Mouse (Mus musculus): ENCODE data around the gene Phldb2.

- TF ChIP-seq CTCF (conservative IDR thresholded peaks at IDR 0.05; ENCODE audit: insufficient read depth, insufficient read length, low read depth, low read length), result no peak
- no peak for TF ChIP-seq POLR2A (IDR thresholded peaks at IDR 0.05; ENCODE audit: low read depth, low read length)
These were observed 15.3 kb upstream of the Phldb2 start for GRCm38 (mm10) chr16:45968716-45969115.
